Mouse (Mus musculus) CH12.LX (cell line): ENCODE results near the gene Rps6ka4. TPM values are rescaled to one million over a fixed set of nuclear protein-coding genes. Genes with fewer than 3 reads are reported as not detected.

Experiments used
- DNase-seq: peaks from one replicate; pipeline ENCODE4 v3.0.0-alpha.2; 2013; ENCODE audit errors: extremely low read depth
- H3K27ac ChIP-seq: 2 replicates; pipeline ENCODE4 v1.5.1; 2012; ENCODE audit warnings: low read depth, mild to moderate bottlenecking, control low read depth, moderate library complexity; ENCODE audit not compliant: insufficient read depth
- H3K27me3 ChIP-seq: replicated peaks from 2 replicates; pipeline ENCODE3; 2012; ENCODE audit warnings: inconsistent platforms
- H3K36me3 ChIP-seq, 2 experiments: replicated peaks in 1 of 2; 2 replicates each; pipeline versions ENCODE3 to v1.6.1; 2012; ENCODE audit warnings: inconsistent platforms in 1 of 2, low read length in 1 of 2, mild to moderate bottlenecking in 1 of 2, mixed read lengths in 1 of 2, moderate library complexity in 1 of 2; ENCODE audit not compliant: control insufficient read depth in 1 of 2, insufficient read depth in 1 of 2
- H3K4me1 ChIP-seq, 2 experiments: 2 replicates each; pipeline ENCODE4 v1.6.1; 2012; ENCODE audit warnings: inconsistent platforms in 1 of 2, moderate library complexity in 1 of 2; ENCODE audit not compliant: insufficient read depth in 2 of 2, control insufficient read depth in 1 of 2
- H3K4me2 ChIP-seq: 2 replicates; pipeline ENCODE4 v1.6.1; 2012; ENCODE audit warnings: low read depth, mild to moderate bottlenecking, control low read depth; ENCODE audit not compliant: poor library complexity, insufficient read depth, severe bottlenecking
- H3K4me3 ChIP-seq, 3 experiments: fragments of 150-350 bp in 1 of 3; sonication (generic) in 1 of 3; replicated peaks in 1 of 3; 2 replicates each; pipeline versions ENCODE3 to v1.5.1; 2011 to 2012; ENCODE audit warnings: low read depth in 2 of 3, low read length in 2 of 3, mild to moderate bottlenecking in 2 of 3, moderate library complexity in 2 of 3, control low read depth in 1 of 3, improper control_type of control experiment in 1 of 3, inconsistent platforms in 1 of 3, mixed read lengths in 1 of 3; ENCODE audit not compliant: poor library complexity in 1 of 3
- H3K79me2 ChIP-seq: replicated peaks from 2 replicates; pipeline ENCODE4 v1.6.1; 2012; ENCODE audit warnings: mild to moderate bottlenecking, moderate library complexity; ENCODE audit not compliant: control insufficient read depth, poor library complexity, insufficient read depth, severe bottlenecking; ENCODE audit errors: extremely low read depth
- H3K9ac ChIP-seq: 2 replicates; pipeline ENCODE4 v1.6.1; 2012; ENCODE audit warnings: low read depth, mild to moderate bottlenecking, control low read depth, moderate library complexity; ENCODE audit not compliant: insufficient read depth
- H3K9me3 ChIP-seq: replicated peaks from 2 replicates; pipeline ENCODE3; 2012; ENCODE audit warnings: low read length, inconsistent platforms, mixed read lengths
- CTCF ChIP-seq, 2 experiments: IDR thresholded peaks in 1 of 2; conservative IDR thresholded peaks in 1 of 2; 2 replicates each; pipeline ENCODE4 v1.5.1; 2011 to 2012; ENCODE audit warnings: low read depth in 2 of 2, low read length in 2 of 2, improper control_type of control experiment in 1 of 2, inconsistent platforms in 1 of 2, mild to moderate bottlenecking in 1 of 2, moderate library complexity in 1 of 2
- EP300 ChIP-seq: IDR thresholded peaks from 2 replicates; pipeline ENCODE4 v1.6.1; 2011; ENCODE audit warnings: low read length, improper control_type of control experiment
- ETS1 ChIP-seq: conservative IDR thresholded peaks from 2 replicates; pipeline ENCODE4 v1.6.1; 2012; ENCODE audit warnings: low read depth, mild to moderate bottlenecking, inconsistent platforms, low read length, improper control_type of control experiment, moderate library complexity
- HCFC1 ChIP-seq: IDR thresholded peaks from 2 replicates; pipeline ENCODE4 v1.6.1; 2012; ENCODE audit warnings: low read depth, mild to moderate bottlenecking, inconsistent platforms, low read length, improper control_type of control experiment
- JUN ChIP-seq: IDR thresholded peaks from 2 replicates; pipeline ENCODE4 v1.6.1; 2011; ENCODE audit warnings: low read depth, mild to moderate bottlenecking, low read length, improper control_type of control experiment, moderate library complexity; ENCODE audit not compliant: insufficient read depth
- JUND ChIP-seq: conservative IDR thresholded peaks from 2 replicates; pipeline ENCODE4 v1.6.1; 2011; ENCODE audit warnings: low read depth, low read length, improper control_type of control experiment
- KAT2A ChIP-seq: IDR thresholded peaks from 2 replicates; pipeline ENCODE4 v1.6.1; 2012; ENCODE audit warnings: low read length, improper control_type of control experiment, inconsistent platforms; ENCODE audit not compliant: insufficient replicate concordance
- MAFK ChIP-seq: IDR thresholded peaks from 2 replicates; pipeline ENCODE4 v1.6.1; 2011; ENCODE audit warnings: low read length, improper control_type of control experiment; ENCODE audit not compliant: insufficient replicate concordance
- MYC ChIP-seq: IDR thresholded peaks from 2 replicates; pipeline ENCODE4 v1.6.1; 2011; ENCODE audit warnings: low read depth, mild to moderate bottlenecking, improper control_type of control experiment, low read length
- PAX5 ChIP-seq: IDR thresholded peaks from 2 replicates; pipeline ENCODE4 v1.6.1; 2012; ENCODE audit warnings: low read length, inconsistent platforms, mixed read lengths
- RAD21 ChIP-seq: IDR thresholded peaks from 2 replicates; pipeline ENCODE4 v1.6.1; 2011; ENCODE audit warnings: low read depth, mild to moderate bottlenecking, low read length, improper control_type of control experiment, moderate library complexity
- RCOR1 ChIP-seq: conservative IDR thresholded peaks from 2 replicates; pipeline ENCODE4 v1.6.1; 2012; ENCODE audit warnings: low read depth, mild to moderate bottlenecking, inconsistent platforms, low read length, improper control_type of control experiment
- TCF12 ChIP-seq: IDR thresholded peaks from 2 replicates; pipeline ENCODE4 v1.6.1; 2014; ENCODE audit warnings: low read depth, mild to moderate bottlenecking, inconsistent platforms, low read length, improper control_type of control experiment
- UBTF ChIP-seq: IDR thresholded peaks from 2 replicates; pipeline ENCODE4 v1.6.1; 2012; ENCODE audit warnings: low read depth, mild to moderate bottlenecking, inconsistent platforms, low read length, improper control_type of control experiment, moderate library complexity
- USF2 ChIP-seq: conservative IDR thresholded peaks from 2 replicates; pipeline ENCODE4 v1.6.1; 2011; ENCODE audit warnings: low read depth, low read length, improper control_type of control experiment
- dilution Hi-C: fragments of 300-500 bp; cut with MboI; formaldehyde crosslinking; loops from 2 replicates; pipeline ENCODE4 v1.14.3; 2020; ENCODE audit warnings: low sequenced_read_pairs; ENCODE audit not compliant: extremely low pct_unique_long_range_greater_than_20kb, extremely low pct_ligation_motif_present
- in situ Hi-C: fragments of 300-500 bp; cut with MboI; formaldehyde crosslinking; loops from 3 replicates; pipeline ENCODE4 v1.14.3; 2019; ENCODE audit warnings: low sequenced_read_pairs, low pct_ligation_motif_present, low pct_unique_long_range_greater_than_20kb, mixed read lengths
- polyA plus RNA-seq: library from polyadenylated mRNA; unstranded; fragments of >175 nt; gene quantifications from 2 replicates; pipeline ENCODE4 v1.2.1, GENCODE M21; 2012; ENCODE audit warnings: low read depth; ENCODE audit not compliant: insufficient read length
- total RNA-seq, 2 experiments: library from RNA; depleted of rRNA; stranded (reverse); fragments of 300-350 nt in 1 of 2; fragments of >200 nt in 1 of 2; gene quantifications; 2 replicates each; pipeline ENCODE4 v1.2.3; 2012 to 2014

Gene Rps6ka4
- total and polyA plus RNA-seq, 3 experiments = 6.6 to 14.0 (median 7.8) TPM

DNA sequence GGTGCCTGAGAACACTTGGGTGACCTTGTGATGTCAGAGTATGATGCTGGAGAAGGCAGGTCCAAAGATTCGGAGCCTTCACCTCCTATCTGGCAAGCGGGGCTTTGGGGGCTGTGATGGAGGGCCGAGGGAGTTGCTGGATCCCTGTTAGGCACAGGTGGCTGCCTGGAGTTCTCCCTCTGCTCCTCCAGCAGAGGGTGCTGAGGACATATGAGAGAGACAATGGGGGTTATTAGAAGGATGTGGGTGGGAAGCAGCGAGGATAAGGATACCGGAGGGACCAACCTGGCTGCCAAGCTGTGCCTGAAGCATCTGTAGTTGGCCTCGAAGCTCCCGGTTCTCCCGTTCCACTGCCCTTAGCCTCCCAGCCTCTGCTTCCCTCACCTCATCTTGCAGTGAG is 13.5 kb upstream of the Rps6ka4 start:
- in situ Hi-C loops = no loop called here
- Histone ChIP-seq H3K9me3 (no peaks in the 10 kb centered on the region), H3K4me1 (peaks cover 16 to 37% of the 10 kb centered on the region in 2 experiments), H3K4me3 (no peak overlapping the region), H3K27ac (no peak overlapping the region), H3K36me3 (peaks cover 70 to 73% of the 10 kb centered on the region in 2 experiments), H3K9ac (no peak overlapping the region), H3K79me2 (peaks cover 17% of the 10 kb centered on the region), H3K27me3 (no peaks in the 10 kb centered on the region), H3K4me2 (no peak overlapping the region)
- TF ChIP-seq EP300 (no peak), CTCF (conservative IDR thresholded peaks at IDR 0.05 in 1 of 2, IDR thresholded peaks at IDR 0.05 in 1 of 2; ENCODE audit: low read depth in 2 of 2, low read length in 2 of 2) (peak in 1 of 2 experiments; percentile 17; a peak in 1 of 4 replicates), JUND (no peak), RCOR1 (no peak), RAD21 (peak; percentile 12)
- dilution Hi-C loops = no loop called here
- DNase-seq = no peak

DNA sequence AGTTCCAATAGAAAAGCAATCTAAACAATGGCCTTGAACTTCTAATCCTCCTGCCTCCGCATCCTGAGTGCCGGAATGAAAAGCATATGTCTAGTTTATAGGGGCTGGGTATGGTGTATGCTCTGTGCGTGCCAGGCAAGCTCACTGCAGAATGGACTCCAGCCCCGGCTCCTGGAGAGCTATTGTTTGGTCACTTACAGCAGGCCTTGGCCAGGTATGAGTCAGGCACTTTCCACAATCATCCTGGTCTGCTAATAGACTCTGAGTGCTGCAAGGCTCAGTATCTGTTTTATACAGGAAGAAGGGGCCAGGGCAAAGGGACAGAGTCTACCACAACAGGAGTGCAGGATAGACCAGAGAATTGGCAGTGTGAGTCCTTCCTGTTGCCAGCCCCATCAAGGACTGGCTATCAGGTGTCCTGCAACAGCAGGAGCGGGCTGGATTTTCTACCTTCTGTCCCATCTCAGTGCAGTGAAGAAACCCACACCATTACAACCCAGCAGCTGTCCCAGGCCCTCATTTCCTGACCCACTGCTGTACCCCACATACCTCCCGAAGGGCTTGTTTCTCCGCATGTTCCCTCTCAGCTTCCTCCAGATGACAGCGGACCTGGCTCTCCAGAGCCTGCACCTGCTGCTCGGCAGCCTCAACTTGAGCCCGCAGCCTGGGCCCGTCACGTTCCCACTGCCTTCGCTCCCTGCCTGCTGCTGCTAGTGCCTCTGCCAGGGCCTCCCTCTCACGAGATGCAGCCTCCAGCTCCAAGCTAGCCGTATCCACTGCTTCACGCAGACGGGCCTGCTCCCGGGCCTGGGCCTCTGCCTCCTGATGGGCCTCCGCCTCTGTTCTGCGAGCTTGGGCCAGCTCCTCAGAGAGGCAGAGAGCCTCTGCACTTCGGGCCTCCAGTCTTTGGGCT is 12.2 kb upstream of the Rps6ka4 start:
- H3K9ac ChIP-seq = no peak overlapping the region
- H3K4me3 ChIP-seq = no peak overlapping the region
- no peaks in the 10 kb centered on the region for H3K27me3 ChIP-seq
- in situ Hi-C loops = no loop called here
- H3K9me3 ChIP-seq = no peaks in the 10 kb centered on the region
- peaks cover 16 to 37% of the 10 kb centered on the region in 2 experiments for H3K4me1 ChIP-seq
- DNase-seq = no peak
- TF ChIP-seq ETS1 (no peak), PAX5 (no peak), HCFC1 (no peak), TCF12 (no peak), RCOR1 (no peak), KAT2A (no peak), USF2 (no peak), UBTF (no peak), JUN (no peak), MAFK (no peak), MYC (no peak)
- TF ChIP-seq, all 38 proteins: peak for 0
- H3K36me3 ChIP-seq = peaks cover 82 to 86% of the 10 kb centered on the region in 2 experiments
- peaks cover 10% of the 10 kb centered on the region; the same call in 1 of the 2 replicates for H3K79me2 ChIP-seq
- H3K4me2 ChIP-seq = no peak overlapping the region
- no peak overlapping the region for H3K27ac ChIP-seq
- dilution Hi-C loops = no loop called here
